Mouse (Mus musculus): ENCODE measurements around the gene Panx1. TPM values are rescaled to one million over a fixed set of nuclear protein-coding genes. Genes with fewer than 3 reads are reported as not detected.

The Panx1 gene
- 68.8 and 80.7 TPM in 2 replicates for polyA plus RNA-seq (2016; fragmentation: Nextera tagmentation; extraction: Ambion mirVana)

GRCm38 (mm10) chr9:15045084-15045669 lies at the start of gene Panx1:
Gene Panx1, minus strand, starts transcription at chr9:15045478.
- WGBS = under 1% methylated on average over 68 of the region's 68 CpGs
- H3K4me3 ChIP-seq = peak within 1 kb of the TSS; percentile 93
- no peaks in the 10 kb centered on the region for H3K27me3 ChIP-seq (ENCODE audit: low read depth, poor library complexity, severe bottlenecking)
- peaks cover 17% of the 10 kb centered on the region for H3K36me3 ChIP-seq
- peak; percentile 84 for DNase-seq (ENCODE audit: low spot score)
- no peaks in the 10 kb centered on the region for H3K9me3 ChIP-seq (replicated peaks)
- peak within 1 kb of the TSS; percentile 96 for H3K27ac ChIP-seq
- peaks cover 25% of the 10 kb centered on the region for H3K4me1 ChIP-seq

- no peaks in the 10 kb centered on the region for H3K9me3 ChIP-seq (replicated peaks)
- H3K4me1 ChIP-seq = peaks cover 5% of the 10 kb centered on the region; the same call in 1 of the 2 replicates
- DNase-seq (ENCODE audit: low spot score) = no peak
- H3K4me3 ChIP-seq = no peak overlapping the region
- WGBS = 77% methylated on average over 6 of the region's 6 CpGs
- H3K36me3 ChIP-seq = no peaks in the 10 kb centered on the region
- H3K27ac ChIP-seq = no peak overlapping the region
- H3K27me3 ChIP-seq (ENCODE audit: low read depth, poor library complexity, severe bottlenecking) = no peaks in the 10 kb centered on the region
Measured at GRCm38 (mm10) chr9:15068686-15069295, 23.5 kb upstream of the Panx1 start.

DNA sequence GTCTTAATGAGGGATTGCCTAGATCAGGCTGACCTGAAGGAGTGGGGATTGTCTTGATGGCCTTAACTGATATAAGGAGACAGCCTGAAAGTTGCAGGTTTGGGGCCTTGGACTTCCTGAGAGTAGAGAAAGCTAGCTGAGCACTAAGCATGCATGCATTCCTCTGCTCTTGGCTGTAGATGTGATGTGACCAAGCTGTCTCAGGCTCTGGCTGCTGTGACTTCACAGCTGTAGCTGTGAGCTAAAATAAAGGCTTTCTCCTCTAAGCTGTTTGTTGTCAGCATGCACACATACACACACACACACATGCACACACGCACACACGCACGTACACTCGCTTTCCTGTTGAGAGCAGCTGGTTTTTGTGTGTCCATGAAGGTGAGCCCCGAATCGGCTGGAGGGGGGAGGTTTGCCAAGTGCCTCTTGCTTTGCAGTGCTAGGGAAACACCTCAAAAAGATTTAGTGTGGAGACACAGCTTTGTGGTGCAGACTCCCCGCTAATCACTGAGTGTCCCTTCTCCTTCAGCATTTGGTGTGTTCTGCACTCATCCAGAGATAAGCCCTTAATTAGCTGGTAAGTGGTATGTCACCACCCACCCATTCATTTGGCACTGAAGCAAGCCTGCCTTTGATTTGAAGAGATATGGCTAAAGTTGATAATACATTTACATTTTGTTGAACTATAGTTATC lies 22.9 kb upstream of the Panx1 start:
- H3K9me3 ChIP-seq (replicated peaks) = no peaks in the 10 kb centered on the region
- 84% methylated on average over 7 of the region's 7 CpGs for WGBS
- H3K27me3 ChIP-seq (ENCODE audit: low read depth, poor library complexity, severe bottlenecking) = no peaks in the 10 kb centered on the region
- H3K4me1 ChIP-seq = peaks cover 5% of the 10 kb centered on the region; the same call in 1 of the 2 replicates
- no peak overlapping the region for H3K4me3 ChIP-seq
- H3K27ac ChIP-seq = no peak overlapping the region
- no peak for DNase-seq (ENCODE audit: low spot score)
- H3K36me3 ChIP-seq = no peaks in the 10 kb centered on the region

- 5% methylated on average over 1 of the region's 1 CpGs for WGBS
- no peaks in the 10 kb centered on the region for H3K36me3 ChIP-seq
- no peak overlapping the region for H3K27ac ChIP-seq
- no peak for DNase-seq (ENCODE audit: low spot score)
- H3K4me1 ChIP-seq = peaks cover 5% of the 10 kb centered on the region; the same call in 1 of the 2 replicates
- H3K9me3 ChIP-seq (replicated peaks) = no peaks in the 10 kb centered on the region
- no peaks in the 10 kb centered on the region for H3K27me3 ChIP-seq (ENCODE audit: low read depth, poor library complexity, severe bottlenecking)
- H3K4me3 ChIP-seq = no peak overlapping the region
Measured at GRCm38 (mm10) chr9:15064176-15064575, 18.9 kb upstream of the Panx1 start.

- Histone ChIP-seq H3K4me1 (no peaks in the 10 kb centered on the region), H3K27ac (no peak overlapping the region), H3K4me3 (no peak overlapping the region), H3K36me3 (no peaks in the 10 kb centered on the region), H3K9me3 (replicated peaks) (no peaks in the 10 kb centered on the region), H3K27me3 (ENCODE audit: low read depth, poor library complexity, severe bottlenecking) (no peaks in the 10 kb centered on the region)
- DNase-seq (ENCODE audit: low spot score) = no peak
- 89% methylated on average over 5 of the region's 5 CpGs for WGBS
Measured at GRCm38 (mm10) chr9:15060847-15061246, 15.6 kb upstream of the Panx1 start.

- no peaks in the 10 kb centered on the region for H3K9me3 ChIP-seq (replicated peaks)
- H3K27me3 ChIP-seq (ENCODE audit: low read depth, poor library complexity, severe bottlenecking) = no peaks in the 10 kb centered on the region
- H3K4me3 ChIP-seq = no peak overlapping the region
- H3K27ac ChIP-seq = no peak overlapping the region
- no peaks in the 10 kb centered on the region for H3K36me3 ChIP-seq
- H3K4me1 ChIP-seq = no peaks in the 10 kb centered on the region
- 88% methylated on average over 6 of the region's 6 CpGs for WGBS
- no peak for DNase-seq (ENCODE audit: low spot score)
Measured at GRCm38 (mm10) chr9:15060026-15060425, 14.7 kb upstream of the Panx1 start.

DNA sequence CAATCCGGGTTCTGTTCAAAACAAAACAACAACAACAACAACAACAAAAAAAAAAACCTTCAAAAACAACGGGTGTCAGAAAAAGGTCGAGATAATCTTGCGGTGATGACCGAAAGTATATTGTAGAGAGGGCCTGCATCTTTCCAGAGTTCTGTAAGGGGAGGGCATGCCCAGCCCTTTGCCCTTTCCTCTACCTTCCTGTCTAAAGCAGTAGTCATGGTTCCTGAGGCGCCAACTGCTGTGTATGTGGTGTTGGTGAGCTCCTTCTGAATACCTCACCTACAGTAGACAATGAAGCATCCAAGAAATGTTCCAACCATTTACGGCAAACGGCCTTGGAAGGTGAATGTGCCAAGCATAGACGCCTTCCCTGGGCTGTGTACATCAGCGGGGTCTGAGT lies 462 bp upstream of the Panx1 start:
- Histone ChIP-seq H3K9me3 (replicated peaks) (no peaks in the 10 kb centered on the region), H3K27me3 (ENCODE audit: low read depth, poor library complexity, severe bottlenecking) (no peaks in the 10 kb centered on the region), H3K36me3 (peaks cover 14% of the 10 kb centered on the region), H3K4me1 (peaks cover 25% of the 10 kb centered on the region), H3K4me3 (peak overlapping the region; percentile 93), H3K27ac (peak overlapping the region; percentile 96)
- WGBS = 46% methylated on average over 10 of the region's 10 CpGs
- DNase-seq (ENCODE audit: low spot score) = no peak

GRCm38 (mm10) chr9:15044391-15045083 lies 741 bp downstream of the Panx1 start:
- WGBS = 1% methylated on average over 28 of the region's 28 CpGs
- no peaks in the 10 kb centered on the region for H3K27me3 ChIP-seq (ENCODE audit: low read depth, poor library complexity, severe bottlenecking)
- DNase-seq (ENCODE audit: low spot score) = no peak
- peaks cover 18% of the 10 kb centered on the region for H3K36me3 ChIP-seq
- H3K4me1 ChIP-seq = peaks cover 25% of the 10 kb centered on the region
- no peaks in the 10 kb centered on the region for H3K9me3 ChIP-seq (replicated peaks)
- peak overlapping the region; percentile 93 for H3K4me3 ChIP-seq
- peak overlapping the region; percentile 96 for H3K27ac ChIP-seq

- peaks cover 31% of the 10 kb centered on the region for H3K4me1 ChIP-seq
- no peaks in the 10 kb centered on the region for H3K27me3 ChIP-seq (ENCODE audit: low read depth, poor library complexity, severe bottlenecking)
- no peak overlapping the region for H3K4me3 ChIP-seq
- no peak overlapping the region for H3K27ac ChIP-seq
- H3K9me3 ChIP-seq (replicated peaks) = no peaks in the 10 kb centered on the region
- no peak for DNase-seq (ENCODE audit: low spot score)
- 91% methylated on average over 11 of the region's 11 CpGs for WGBS
- H3K36me3 ChIP-seq = peaks cover 27% of the 10 kb centered on the region
Measured at GRCm38 (mm10) chr9:15041556-15041955, 3.7 kb downstream of the Panx1 start.

DNA sequence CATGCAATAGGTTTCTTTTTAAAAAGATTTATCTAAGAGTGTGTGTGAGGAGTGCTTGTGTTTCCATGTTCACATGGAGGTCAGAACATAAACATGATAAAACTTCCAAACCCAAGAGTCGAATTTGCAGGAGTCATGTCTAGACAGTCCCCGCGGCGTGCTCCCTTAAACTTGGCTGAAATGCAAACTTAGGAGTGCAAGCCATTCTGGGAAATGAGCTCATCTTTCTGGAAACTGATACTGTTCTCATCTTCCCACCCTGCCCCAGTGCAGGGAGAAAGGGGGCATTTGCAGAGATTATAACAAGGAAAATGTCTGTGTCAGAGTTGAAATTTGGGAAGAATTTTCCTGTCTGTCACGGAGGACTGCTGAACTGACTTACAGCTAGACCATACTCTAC lies 5.4 kb downstream of the Panx1 start:
- Histone ChIP-seq H3K4me1 (peaks cover 23% of the 10 kb centered on the region), H3K36me3 (peaks cover 27% of the 10 kb centered on the region), H3K9me3 (replicated peaks) (no peaks in the 10 kb centered on the region), H3K27ac (no peak overlapping the region), H3K27me3 (ENCODE audit: low read depth, poor library complexity, severe bottlenecking) (no peaks in the 10 kb centered on the region), H3K4me3 (no peak overlapping the region)
- DNase-seq (ENCODE audit: low spot score) = no peak
- 95% methylated on average over 5 of the region's 5 CpGs for WGBS

DNA sequence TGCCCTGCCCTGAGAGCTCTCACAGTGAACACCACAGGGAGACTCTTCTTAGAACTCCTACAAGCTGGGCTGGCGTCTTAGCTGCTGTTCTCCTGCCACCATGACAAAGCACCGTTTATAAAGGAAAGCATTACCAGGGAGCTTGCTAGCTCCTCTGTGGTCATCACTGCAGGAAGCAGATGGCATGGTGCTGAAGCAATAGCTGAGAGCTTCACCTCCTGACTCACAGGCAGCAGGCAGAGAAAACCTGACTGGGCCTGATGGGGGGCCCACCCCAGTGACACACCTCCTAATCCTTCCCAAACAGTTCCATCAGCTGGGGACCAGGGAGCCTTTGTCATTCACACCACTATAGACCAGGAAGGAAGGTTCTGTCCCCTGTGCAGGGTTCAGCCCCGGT lies 7.6 kb downstream of the Panx1 start:
- Histone ChIP-seq H3K27ac (no peak overlapping the region), H3K36me3 (peaks cover 29% of the 10 kb centered on the region), H3K4me3 (no peak overlapping the region), H3K9me3 (replicated peaks) (no peaks in the 10 kb centered on the region), H3K27me3 (ENCODE audit: low read depth, poor library complexity, severe bottlenecking) (no peaks in the 10 kb centered on the region), H3K4me1 (peaks cover 6% of the 10 kb centered on the region; the same call in 1 of the 2 replicates)
- WGBS = 62% methylated on average over 3 of the region's 3 CpGs
- DNase-seq (ENCODE audit: low spot score) = no peak

DNA sequence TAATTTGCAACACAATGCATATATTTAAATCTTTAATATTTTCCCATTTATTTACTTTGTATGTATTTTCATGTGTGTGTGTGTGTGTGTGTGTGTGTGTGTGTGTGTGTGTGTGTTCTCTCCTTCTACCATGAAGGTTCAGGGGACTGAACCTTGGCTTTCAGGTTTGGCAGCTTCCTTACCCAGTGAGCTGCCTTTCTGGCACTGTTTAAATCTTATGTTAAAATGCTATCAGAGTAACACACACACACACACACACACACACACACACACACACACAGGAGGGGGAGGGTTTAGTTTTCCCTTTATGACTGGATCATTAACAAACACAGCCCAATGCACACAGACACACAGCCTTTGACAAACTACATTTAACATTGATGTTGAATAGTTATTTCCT lies 8.0 kb downstream of the Panx1 start:
- no peaks in the 10 kb centered on the region for H3K9me3 ChIP-seq (replicated peaks)
- no peaks in the 10 kb centered on the region for H3K27me3 ChIP-seq (ENCODE audit: low read depth, poor library complexity, severe bottlenecking)
- no peak overlapping the region for H3K4me3 ChIP-seq
- peaks cover 6% of the 10 kb centered on the region; the same call in 1 of the 2 replicates for H3K4me1 ChIP-seq
- DNase-seq (ENCODE audit: low spot score) = no peak
- H3K36me3 ChIP-seq = peaks cover 31% of the 10 kb centered on the region
- H3K27ac ChIP-seq = no peak overlapping the region

DNA sequence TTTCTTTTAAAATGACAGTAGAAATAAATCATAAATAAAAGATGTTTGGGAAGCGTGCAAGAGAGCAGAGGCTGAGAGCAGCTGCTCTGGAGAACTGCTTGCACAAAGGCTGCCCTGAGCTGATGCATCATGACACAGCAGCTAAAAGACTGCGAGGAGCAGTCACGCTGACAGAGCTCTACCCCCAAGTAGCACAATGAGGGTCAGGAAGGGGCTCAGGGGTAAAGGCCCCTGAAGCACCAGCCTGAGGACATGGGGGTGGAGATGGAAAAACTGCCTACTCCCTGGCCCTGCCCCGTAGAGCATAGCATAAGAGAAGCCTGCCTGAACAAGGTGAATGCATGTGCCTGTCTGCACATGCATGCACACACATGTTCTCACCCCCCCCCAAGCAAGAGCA lies 8.5 kb downstream of the Panx1 start:
- H3K4me1 ChIP-seq = peaks cover 6% of the 10 kb centered on the region; the same call in 1 of the 2 replicates
- H3K36me3 ChIP-seq = peaks cover 31% of the 10 kb centered on the region
- H3K27ac ChIP-seq = no peak overlapping the region
- no peak overlapping the region for H3K4me3 ChIP-seq
- H3K9me3 ChIP-seq (replicated peaks) = no peaks in the 10 kb centered on the region
- WGBS = 78% methylated on average over 4 of the region's 4 CpGs
- no peak for DNase-seq (ENCODE audit: low spot score)
- H3K27me3 ChIP-seq (ENCODE audit: low read depth, poor library complexity, severe bottlenecking) = no peaks in the 10 kb centered on the region
